Mouse (Mus musculus) hindlimb bud, embryonic 11.5 days (tissue): Measurements from ENCODE around the gene Cdc73.

ENCODE experiments used
- DNase-seq: peaks from one replicate; pipeline ENCODE4 v3.0.0-alpha.2; 2012; ENCODE audit warnings: low read depth, low spot score; ENCODE audit errors: extremely low spot score

Gene Cdc73

DNA sequence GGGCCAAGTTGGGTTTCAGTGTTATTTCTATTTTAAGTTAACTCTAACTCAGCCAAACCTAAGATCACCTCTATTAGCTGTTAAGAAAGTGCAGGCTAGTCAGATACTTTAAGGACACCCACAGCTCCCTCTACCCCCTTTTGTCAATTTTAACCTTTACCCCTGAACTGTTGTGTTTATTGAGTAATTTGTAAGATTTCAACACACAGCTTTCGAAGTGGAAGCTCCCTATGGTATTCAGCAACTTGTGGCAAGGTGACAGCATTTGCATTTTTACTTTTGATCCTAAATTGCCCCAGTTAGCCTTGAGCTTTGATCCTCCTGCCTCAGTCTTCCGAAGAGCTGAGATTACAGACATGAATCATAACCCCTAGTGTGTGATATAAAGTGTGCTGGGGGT lies 148.1 kb downstream of the Cdc73 start:
- DNase-seq, result no peak
